Mouse (Mus musculus): ENCODE results near the gene Pgr. TPM values are rescaled to one million over a fixed set of nuclear protein-coding genes. Genes with fewer than 3 reads are reported as not detected.

Gene Pgr
- not detected for total RNA-seq (2021)
- long read RNA-seq, experiment 1 = 0 reads
- long read RNA-seq, experiment 2 = 0 reads

- no peak for DNase-seq
Measured at GRCm38 (mm10) chr9:8899616-8900202, at the start of gene Pgr. Gene Pgr (plus strand): TSS chr9:8899833.

GRCm38 (mm10) chr9:8857455-8857854 lies 42.2 kb upstream of the Pgr start:
- DNase-seq = no peak

GRCm38 (mm10) chr9:8868511-8868910 lies 31.1 kb upstream of the Pgr start:
- no peak for DNase-seq

GRCm38 (mm10) chr9:8895205-8895604 lies 4.4 kb upstream of the Pgr start:
- DNase-seq = no peak

GRCm38 (mm10) chr9:8900203-8901012 lies 775 bp downstream of the Pgr start:
- DNase-seq = peak in 1 of 2 experiments; percentile 5

- peak in 1 of 2 experiments; percentile 5 for DNase-seq
Measured at GRCm38 (mm10) chr9:8901013-8901646, 1.5 kb downstream of the Pgr start.

- no peak for DNase-seq
Measured at GRCm38 (mm10) chr9:8901647-8902131, 2.1 kb downstream of the Pgr start.

- DNase-seq = no peak
Measured at GRCm38 (mm10) chr9:8902277-8902676, 2.6 kb downstream of the Pgr start.

GRCm38 (mm10) chr9:8927561-8927960 lies 27.9 kb downstream of the Pgr start:
- no peak for DNase-seq

GRCm38 (mm10) chr9:8937753-8938152 lies 38.1 kb downstream of the Pgr start:
- DNase-seq = no peak

- DNase-seq = no peak
Measured at GRCm38 (mm10) chr9:8953306-8953705, 53.7 kb downstream of the Pgr start.

GRCm38 (mm10) chr9:8964512-8965133 lies 65.0 kb downstream of the Pgr start:
- peak in 1 of 2 experiments; percentile 22 for DNase-seq

GRCm38 (mm10) chr9:8970240-8970639 lies 70.6 kb downstream of the Pgr start:
- peak; percentile 63 for DNase-seq

GRCm38 (mm10) chr9:8971491-8971890 lies 71.9 kb downstream of the Pgr start, which contains the start of gene Gm16485:
Gene Gm16485 (plus strand): TSS chr9:8971791.
- DNase-seq = no peak

GRCm38 (mm10) chr9:8977775-8978174 lies 78.1 kb downstream of the Pgr start:
- no peak for DNase-seq

GRCm38 (mm10) chr9:8982315-8982714 lies 82.7 kb downstream of the Pgr start:
- DNase-seq = no peak

- no peak for DNase-seq
Measured at GRCm38 (mm10) chr9:8996494-8996893, 96.9 kb downstream of the Pgr start.

GRCm38 (mm10) chr9:9001170-9001569 lies 101.5 kb downstream of the Pgr start:
- peak in 1 of 2 experiments; percentile 12 for DNase-seq

- DNase-seq = no peak
Measured at GRCm38 (mm10) chr9:9015108-9015507, 115.5 kb downstream of the Pgr start.
